ENCODE assay signal across 9 mouse cellular contexts in the genomic region with DNA sequence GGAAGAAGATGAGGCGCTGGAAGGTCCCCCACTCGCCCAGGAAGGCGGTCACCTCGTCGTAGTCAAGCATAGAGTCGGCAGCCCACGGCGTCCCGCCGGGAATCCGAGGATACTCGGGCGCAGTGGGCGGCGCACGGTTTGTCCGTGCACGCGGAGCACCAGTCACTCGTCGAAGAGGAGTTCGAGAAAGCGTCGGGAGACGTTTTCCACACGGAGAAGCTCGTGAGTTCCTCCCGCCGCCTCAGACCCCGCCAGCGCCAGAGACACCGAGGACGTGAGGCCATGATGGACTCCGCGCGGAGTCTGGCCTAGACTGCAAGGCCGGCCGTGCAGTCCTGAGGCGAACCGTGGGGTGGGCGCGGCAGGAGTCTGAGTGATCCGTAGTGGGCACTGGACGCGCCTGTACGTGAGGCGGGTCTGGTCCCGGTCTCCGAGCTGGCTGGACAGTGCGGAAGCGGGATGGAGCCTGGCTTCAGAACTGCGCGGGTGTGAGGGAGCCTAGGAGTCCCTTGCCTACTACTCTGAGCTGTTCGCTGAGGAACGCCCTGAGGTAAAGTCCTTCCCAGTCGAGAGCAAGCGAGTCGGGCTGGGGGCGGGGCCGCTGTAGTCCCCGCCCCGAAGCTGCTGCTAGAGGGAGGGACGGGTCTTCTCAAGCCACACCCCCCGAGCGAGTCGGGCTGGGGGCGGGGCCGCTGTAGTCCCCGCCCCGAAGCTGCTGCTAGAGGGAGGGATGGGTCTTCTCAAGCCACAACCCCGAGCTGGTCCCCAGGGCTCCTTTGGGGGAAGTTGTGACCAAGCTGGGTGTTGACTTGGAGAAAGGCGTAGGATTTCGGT. TPM values are rescaled to one million over a fixed set of nuclear protein-coding genes. Genes with fewer than 3 reads are reported as not detected.
DNase-seq lines count a peak whose midpoint lies in the region; ATAC-seq and TF ChIP-seq lines count a peak whose summit lies in the region.
"Had no signal": no experiment of that assay in that cellular context is flagged by ENCODE, and none has a peak within 500 bp of the region (broad histone marks: within the 10 kb centered on the region; RNA-seq: fewer than 3 reads in every experiment).

A gene (minus strand): TSS at position 545 of the 834 bp plus-strand sequence.

- no peaks in the 10 kb centered on the region for H3K79me3 ChIP-seq in C2C12 (ENCODE audit: low read depth)

- peak; percentile 82 for ATAC-seq in erythroblast, adult 5-6 weeks (replicated peaks; ENCODE audit: low FRiP score, poor library complexity, severe bottlenecking)
- peak; percentile 93 for ATAC-seq in heart, embryonic 11.5 days (replicated peaks; ENCODE audit: insufficient number of reproducible peaks, low FRiP score, low TSS enrichment)
- ATAC-seq in kidney, embryonic 15.5 days (replicated peaks; ENCODE audit: low FRiP score), result peak; percentile 97
- ATAC-seq in liver, embryonic 12.5 days, result peak; percentile 96

- H3K79me2 ChIP-seq in C2C12 (ENCODE audit: control insufficient read depth, insufficient read depth), result peaks cover 9% of the 10 kb centered on the region

- DNase-seq in brain, embryonic 14.5 days (ENCODE audit: low read depth), result peak; percentile 85
- DNase-seq in naive thymus-derived CD4-positive, alpha-beta T cell, adult 2 months (ENCODE audit: low read depth), result peak; percentile 76
- DNase-seq in splenic B cell, adult 2 months (ENCODE audit: low read depth, low spot score), result peak; percentile 79

- H3K27me3 ChIP-seq in C2C12 (ENCODE audit: control insufficient read depth, insufficient read depth, insufficient read length), result no peaks in the 10 kb centered on the region
- no peaks in the 10 kb centered on the region for H3K27me3 ChIP-seq in heart, embryonic 11.5 days (ENCODE audit: control insufficient read depth, insufficient read depth, low read length)
- 0 out of 2 replicates have a peak, but pooled peaks cover 3% of the 10 kb centered on the region for H3K27me3 ChIP-seq in kidney, embryonic 15.5 days
- peaks cover 7% of the 10 kb centered on the region; the same call in 1 of the 2 replicates for H3K27me3 ChIP-seq in liver, embryonic 12.5 days (replicated peaks)
- H3K27me3 ChIP-seq in splenic B cell, adult 2 months (ENCODE audit: control insufficient read depth, insufficient read depth, low read length, poor library complexity, severe bottlenecking), result no peaks in the 10 kb centered on the region

- no peak for TF ChIP-seq POLR2A in brain, embryonic 14.5 days (IDR thresholded peaks at IDR 0.05; ENCODE audit: borderline replicate concordance, extremely low read depth, insufficient read depth, insufficient read length, poor library complexity, severe bottlenecking)

- H3ac ChIP-seq in C2C12 (ENCODE audit: control insufficient read depth, insufficient read length, low read depth), result peak within 1 kb of the TSS; percentile 71

- peak within 1 kb of the TSS; percentile 47 for H3K4me3 ChIP-seq in C2C12 (ENCODE audit: insufficient read depth, poor library complexity, severe bottlenecking)
- H3K4me3 ChIP-seq in heart, embryonic 11.5 days (ENCODE audit: low read depth, low read length), result peak within 1 kb of the TSS; percentile 67
- peak within 1 kb of the TSS; percentile 67 for H3K4me3 ChIP-seq in kidney, embryonic 15.5 days (replicated peaks)
- peak within 1 kb of the TSS; percentile 67 for H3K4me3 ChIP-seq in liver, embryonic 12.5 days

- H3K4me2 ChIP-seq in heart, embryonic 11.5 days, result peak within 1 kb of the TSS; percentile 97
- H3K4me2 ChIP-seq in kidney, embryonic 15.5 days, result peak within 1 kb of the TSS; percentile 86
- H3K4me2 ChIP-seq in liver, embryonic 12.5 days, result peak within 1 kb of the TSS; percentile 93

- H3K9me3 ChIP-seq in heart, embryonic 11.5 days (replicated peaks; ENCODE audit: control insufficient read depth, low read length), result no peaks in the 10 kb centered on the region
- no peaks in the 10 kb centered on the region for H3K9me3 ChIP-seq in kidney, embryonic 15.5 days (replicated peaks)
- H3K9me3 ChIP-seq in liver, embryonic 12.5 days (replicated peaks), result no peaks in the 10 kb centered on the region
- H3K9me3 ChIP-seq: G1E had no signal

- peaks cover 15% of the 10 kb centered on the region for H3K36me3 ChIP-seq in C2C12 (ENCODE audit: control insufficient read depth, insufficient read depth)
- no peaks in the 10 kb centered on the region for H3K36me3 ChIP-seq in heart, embryonic 11.5 days (ENCODE audit: control insufficient read depth, insufficient read depth, low read length)
- no peaks in the 10 kb centered on the region for H3K36me3 ChIP-seq in kidney, embryonic 15.5 days
- H3K36me3 ChIP-seq in liver, embryonic 12.5 days, result peaks cover 25% of the 10 kb centered on the region
- no peaks in the 10 kb centered on the region for H3K36me3 ChIP-seq in splenic B cell, adult 2 months (ENCODE audit: control insufficient read depth, insufficient read depth, low read length, poor library complexity, severe bottlenecking)
- H3K36me3 ChIP-seq: G1E had no signal

- peak within 1 kb of the TSS; percentile 76 for H3K9ac ChIP-seq in heart, embryonic 11.5 days (ENCODE audit: low read depth, low read length)
- H3K9ac ChIP-seq in kidney, embryonic 15.5 days, result peak within 1 kb of the TSS; percentile 66
- peak within 1 kb of the TSS; percentile 72 for H3K9ac ChIP-seq in liver, embryonic 12.5 days

- no peak within 1 kb of the TSS for H3K27ac ChIP-seq in heart, embryonic 11.5 days (ENCODE audit: low read depth, low read length)
- H3K27ac ChIP-seq in kidney, embryonic 15.5 days, result peak within 1 kb of the TSS; percentile 72; the same call in 1 of the 2 replicates
- H3K27ac ChIP-seq in liver, embryonic 12.5 days, result peak within 1 kb of the TSS; percentile 65

- H3K4me1 ChIP-seq in heart, embryonic 11.5 days (ENCODE audit: control insufficient read depth, insufficient read depth, low read length), result no peaks in the 10 kb centered on the region
- H3K4me1 ChIP-seq in kidney, embryonic 15.5 days, result peaks cover 10% of the 10 kb centered on the region
- peaks cover 25% of the 10 kb centered on the region for H3K4me1 ChIP-seq in liver, embryonic 12.5 days

- 2% methylated on average over 73 of the region's 73 CpGs for WGBS in heart, embryonic 11.5 days (ENCODE audit: insufficient replicate concordance)
- 2% methylated on average over 73 of the region's 73 CpGs for WGBS in kidney, embryonic 15.5 days
- WGBS in liver, embryonic 12.5 days (ENCODE audit: insufficient replicate concordance), result under 1% methylated on average over 73 of the region's 73 CpGs

- TF ChIP-seq CTCF in C2C12 (IDR thresholded peaks at IDR 0.05; ENCODE audit: control insufficient read depth, insufficient read depth, insufficient read length), result no peak
- TF ChIP-seq CTCF in brain, embryonic 14.5 days (IDR thresholded peaks at IDR 0.05; ENCODE audit: borderline replicate concordance, extremely low read depth, insufficient read depth, insufficient read length), result no peak

TF ChIP-seq in C2C12, 6 proteins besides CTCF, POLR2A, EP300 and RAD21:
- TF ChIP-seq CEBPB (IDR thresholded peaks at IDR 0.05; ENCODE audit: low read depth), result no peak
- no peak for TF ChIP-seq MYOG (IDR thresholded peaks at IDR 0.05; ENCODE audit: control insufficient read depth, extremely low read depth, insufficient read length)
- no peak for TF ChIP-seq MAX (IDR thresholded peaks at IDR 0.05)
- no peak for TF ChIP-seq USF1 (IDR thresholded peaks at IDR 0.05; ENCODE audit: low read depth)
- TF ChIP-seq MYOD1 (IDR thresholded peaks at IDR 0.05; ENCODE audit: control insufficient read depth, insufficient read length, low read depth), result no peak
- TF ChIP-seq FOSL1 (IDR thresholded peaks at IDR 0.05; ENCODE audit: insufficient read depth, low read length, poor library complexity, severe bottlenecking), result no peak

RNA-seq across cellular contexts. Expression of the gene that starts here (rescaled TPM):
- 1.5 TPM for polyA plus RNA-seq in C2C12 (2012; fragmentation: generic; extraction: Trizol)
- 2.3 and 3.7 TPM in 2 replicates for polyA plus RNA-seq in brain, embryonic 14.5 days (2012; rRNA removed)
- total RNA-seq in erythroblast, adult 5-6 weeks (2015; ENCODE audit: low replicate concordance), result 12.1 and 23.4 TPM in 2 replicates
- total RNA-seq in erythroblast, adult 5-6 weeks (2017; ENCODE audit: low replicate concordance), result 8.9 and 16.9 TPM in 2 replicates
- 1.9 and 2.0 TPM in 2 replicates for polyA plus RNA-seq in heart, embryonic 11.5 days (2014; fragmentation: Nextera tagmentation; extraction: Ambion mirVana)
- 3.9 and 5.6 TPM in 2 replicates for polyA plus RNA-seq in kidney, embryonic 15.5 days (2015; fragmentation: Nextera tagmentation; extraction: Ambion mirVana)
- polyA plus RNA-seq in liver, embryonic 12.5 days (2016; fragmentation: Nextera tagmentation; extraction: Ambion mirVana), result 1.4 and 1.7 TPM in 2 replicates
- total RNA-seq: G1E had no signal
- polyA plus RNA-seq: G1E had no signal
